Mouse (Mus musculus): Measurements from ENCODE around the gene Crnkl1. TPM values are rescaled to one million over a fixed set of nuclear protein-coding genes. Genes with fewer than 3 reads are reported as not detected.

The Crnkl1 gene
- polyA plus RNA-seq, 1 experiment, result 10.0 TPM

DNA sequence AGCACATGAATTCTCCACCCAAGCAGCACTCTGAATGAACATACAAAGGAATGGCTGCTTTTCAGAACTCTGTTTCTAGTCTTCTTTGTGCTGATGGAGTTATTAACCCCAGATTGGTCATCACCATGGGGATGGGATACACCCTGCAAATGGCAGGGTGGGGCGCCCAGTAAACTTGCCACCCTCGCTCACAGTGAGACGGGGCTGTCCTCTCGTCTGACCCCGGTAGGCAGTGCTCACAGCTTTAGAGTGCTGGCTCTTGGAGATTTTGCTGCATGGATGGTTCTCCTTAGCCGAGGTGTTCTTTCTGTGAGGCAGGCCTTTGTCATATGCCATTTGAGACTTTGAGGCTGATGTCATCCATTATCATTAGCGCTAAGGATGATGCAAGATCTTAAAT is 23.7 kb upstream of the Crnkl1 start:
- Histone ChIP-seq H3K4me3 (ENCODE audit: insufficient read depth, low read length) (no peak overlapping the region), H3K27ac (ENCODE audit: insufficient read depth, low read length) (no peak overlapping the region), H3K4me1 (ENCODE audit: control insufficient read depth, insufficient read depth, low read length) (no peaks in the 10 kb centered on the region)
- TF ChIP-seq CTCF (IDR thresholded peaks at IDR 0.05; ENCODE audit: extremely low read depth, insufficient read depth, low read length) (no peak), POLR2A (IDR thresholded peaks at IDR 0.05; ENCODE audit: extremely low read depth, insufficient read depth, low read length) (no peak)

- Histone ChIP-seq H3K4me1 (ENCODE audit: control insufficient read depth, insufficient read depth, low read length) (no peaks in the 10 kb centered on the region), H3K27ac (ENCODE audit: insufficient read depth, low read length) (no peak overlapping the region), H3K4me3 (ENCODE audit: insufficient read depth, low read length) (no peak overlapping the region)
- TF ChIP-seq CTCF (IDR thresholded peaks at IDR 0.05; ENCODE audit: extremely low read depth, insufficient read depth, low read length) (no peak), POLR2A (IDR thresholded peaks at IDR 0.05; ENCODE audit: extremely low read depth, insufficient read depth, low read length) (no peak)
These were observed 23.3 kb upstream of the Crnkl1 start for GRCm38 (mm10) chr2:145958097-145958496.

GRCm38 (mm10) chr2:145957450-145957849 is 22.6 kb upstream of the Crnkl1 start:
- Histone ChIP-seq H3K27ac (ENCODE audit: insufficient read depth, low read length) (no peak overlapping the region), H3K4me3 (ENCODE audit: insufficient read depth, low read length) (no peak overlapping the region), H3K4me1 (ENCODE audit: control insufficient read depth, insufficient read depth, low read length) (no peaks in the 10 kb centered on the region)
- TF ChIP-seq CTCF (IDR thresholded peaks at IDR 0.05; ENCODE audit: extremely low read depth, insufficient read depth, low read length), result peak; percentile 60; the same call in 1 of the 2 replicates
- TF ChIP-seq POLR2A (IDR thresholded peaks at IDR 0.05; ENCODE audit: extremely low read depth, insufficient read depth, low read length), result no peak

GRCm38 (mm10) chr2:145956318-145956717 is 21.5 kb upstream of the Crnkl1 start:
- Histone ChIP-seq H3K4me1 (ENCODE audit: control insufficient read depth, insufficient read depth, low read length) (no peaks in the 10 kb centered on the region), H3K4me3 (ENCODE audit: insufficient read depth, low read length) (no peak overlapping the region), H3K27ac (ENCODE audit: insufficient read depth, low read length) (no peak overlapping the region)
- TF ChIP-seq CTCF (IDR thresholded peaks at IDR 0.05; ENCODE audit: extremely low read depth, insufficient read depth, low read length), result no peak
- no peak for TF ChIP-seq POLR2A (IDR thresholded peaks at IDR 0.05; ENCODE audit: extremely low read depth, insufficient read depth, low read length)

GRCm38 (mm10) chr2:145955844-145956243 is 21.0 kb upstream of the Crnkl1 start:
- Histone ChIP-seq H3K27ac (ENCODE audit: insufficient read depth, low read length) (no peak overlapping the region), H3K4me1 (ENCODE audit: control insufficient read depth, insufficient read depth, low read length) (no peaks in the 10 kb centered on the region), H3K4me3 (ENCODE audit: insufficient read depth, low read length) (no peak overlapping the region)
- TF ChIP-seq POLR2A (IDR thresholded peaks at IDR 0.05; ENCODE audit: extremely low read depth, insufficient read depth, low read length) (no peak), CTCF (IDR thresholded peaks at IDR 0.05; ENCODE audit: extremely low read depth, insufficient read depth, low read length) (no peak)

DNA sequence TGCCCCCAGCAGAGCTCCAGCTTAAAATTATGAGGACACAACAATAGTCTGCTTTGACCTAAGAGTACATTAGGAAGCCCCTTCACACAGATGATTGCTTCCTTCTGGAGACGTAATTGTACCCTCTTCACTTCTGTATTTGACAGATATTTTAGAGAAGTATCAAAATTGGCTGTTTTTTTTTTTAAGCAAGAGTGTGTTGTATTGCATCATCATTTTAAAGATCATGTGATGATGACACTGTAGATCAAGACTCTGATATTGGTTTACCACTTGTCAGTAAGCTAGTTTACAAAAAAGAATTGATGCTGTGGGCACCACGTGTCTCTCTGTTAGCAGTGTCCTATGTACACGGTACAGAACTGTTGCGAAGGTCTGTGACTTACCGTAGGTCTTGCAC is 17.9 kb upstream of the Crnkl1 start:
- no peak overlapping the region for H3K4me3 ChIP-seq (ENCODE audit: insufficient read depth, low read length)
- H3K27ac ChIP-seq (ENCODE audit: insufficient read depth, low read length), result no peak overlapping the region
- H3K4me1 ChIP-seq (ENCODE audit: control insufficient read depth, insufficient read depth, low read length), result no peaks in the 10 kb centered on the region
- no peak for TF ChIP-seq CTCF (IDR thresholded peaks at IDR 0.05; ENCODE audit: extremely low read depth, insufficient read depth, low read length)
- TF ChIP-seq POLR2A (IDR thresholded peaks at IDR 0.05; ENCODE audit: extremely low read depth, insufficient read depth, low read length), result no peak

DNA sequence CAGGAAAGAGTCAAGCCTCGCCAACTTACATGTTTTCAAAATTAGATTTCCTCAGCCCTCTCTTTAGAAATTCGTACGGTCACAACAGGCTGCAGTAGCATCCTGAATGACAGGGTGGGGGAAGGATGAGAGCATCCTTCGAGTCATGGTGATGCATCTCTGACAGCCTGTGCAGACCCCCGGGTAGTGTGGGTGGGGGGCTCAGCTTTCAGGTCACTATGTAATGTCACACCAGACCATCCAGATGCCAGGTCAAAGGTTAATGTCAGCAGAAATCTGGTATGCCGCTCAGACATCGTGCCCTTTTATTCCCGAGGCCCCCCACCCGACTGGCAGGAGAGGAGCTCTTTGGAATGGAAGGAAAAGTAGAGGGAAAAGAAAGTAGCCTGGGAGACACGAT is 15.4 kb upstream of the Crnkl1 start:
- no peak for TF ChIP-seq POLR2A (IDR thresholded peaks at IDR 0.05; ENCODE audit: extremely low read depth, insufficient read depth, low read length)
- no peak for TF ChIP-seq CTCF (IDR thresholded peaks at IDR 0.05; ENCODE audit: extremely low read depth, insufficient read depth, low read length)
- Histone ChIP-seq H3K4me3 (ENCODE audit: insufficient read depth, low read length) (no peak overlapping the region), H3K4me1 (ENCODE audit: control insufficient read depth, insufficient read depth, low read length) (no peaks in the 10 kb centered on the region), H3K27ac (ENCODE audit: insufficient read depth, low read length) (no peak overlapping the region)

DNA sequence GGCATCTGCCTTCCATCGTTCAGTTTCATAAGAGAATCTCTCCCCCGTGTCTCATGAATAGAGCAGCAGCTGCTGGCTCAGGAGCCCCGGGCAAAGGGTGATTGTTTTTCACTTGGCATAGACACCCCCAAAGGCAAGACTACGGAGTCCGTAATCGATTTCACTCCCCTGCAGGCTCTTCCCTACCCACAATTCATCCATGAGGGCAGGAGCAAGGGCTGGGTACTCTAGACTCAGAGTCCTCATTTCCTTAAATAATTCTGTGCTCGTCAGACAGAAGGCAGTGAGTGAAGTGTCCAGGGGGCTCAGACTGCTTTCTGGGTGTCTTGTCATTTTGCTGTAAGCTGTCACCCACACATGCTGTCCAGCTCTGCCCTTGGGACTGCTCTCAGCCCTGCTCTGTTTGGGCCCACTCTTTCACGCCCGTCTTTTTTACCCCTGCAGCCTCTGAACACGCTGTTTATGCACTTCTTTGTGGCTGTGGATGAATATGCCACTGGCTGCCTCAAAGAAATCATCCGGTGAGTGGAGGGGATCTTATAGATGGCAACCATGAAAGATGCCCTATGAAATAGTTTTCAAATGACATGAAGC is 14.8 kb upstream of the Crnkl1 start:
- Histone ChIP-seq H3K4me1 (ENCODE audit: control insufficient read depth, insufficient read depth, low read length) (no peaks in the 10 kb centered on the region), H3K27ac (ENCODE audit: insufficient read depth, low read length) (no peak overlapping the region), H3K4me3 (ENCODE audit: insufficient read depth, low read length) (no peak overlapping the region)
- TF ChIP-seq POLR2A (IDR thresholded peaks at IDR 0.05; ENCODE audit: extremely low read depth, insufficient read depth, low read length) (no peak), CTCF (IDR thresholded peaks at IDR 0.05; ENCODE audit: extremely low read depth, insufficient read depth, low read length) (no peak)

- no peak for TF ChIP-seq CTCF (IDR thresholded peaks at IDR 0.05; ENCODE audit: extremely low read depth, insufficient read depth, low read length)
- TF ChIP-seq POLR2A (IDR thresholded peaks at IDR 0.05; ENCODE audit: extremely low read depth, insufficient read depth, low read length), result no peak
- Histone ChIP-seq H3K27ac (ENCODE audit: insufficient read depth, low read length) (no peak overlapping the region), H3K4me1 (ENCODE audit: control insufficient read depth, insufficient read depth, low read length) (no peaks in the 10 kb centered on the region), H3K4me3 (ENCODE audit: insufficient read depth, low read length) (no peak overlapping the region)
These were observed 13.7 kb upstream of the Crnkl1 start for GRCm38 (mm10) chr2:145948402-145948954.

DNA sequence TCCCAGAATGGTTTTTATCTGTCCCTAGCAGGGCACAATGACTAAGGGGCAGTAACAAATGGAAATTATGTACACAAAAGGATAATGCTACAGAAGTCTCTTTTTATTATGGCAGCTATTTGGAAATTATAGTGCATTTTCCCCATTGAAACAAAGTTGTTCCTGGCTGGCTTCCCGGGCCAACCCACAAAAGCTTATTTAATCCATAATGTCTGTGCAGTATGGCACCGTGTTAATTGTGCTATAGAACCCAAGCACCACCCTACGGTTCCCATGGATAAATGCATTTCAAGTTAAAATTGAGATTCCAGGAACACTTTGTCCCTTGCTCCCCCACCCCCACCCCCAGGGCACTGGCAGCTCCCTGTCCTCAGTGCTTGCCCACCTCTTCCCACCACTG is 9.5 kb upstream of the Crnkl1 start:
- no peak overlapping the region for H3K27ac ChIP-seq (ENCODE audit: insufficient read depth, low read length)
- no peak overlapping the region for H3K4me3 ChIP-seq (ENCODE audit: insufficient read depth, low read length)
- no peaks in the 10 kb centered on the region for H3K4me1 ChIP-seq (ENCODE audit: control insufficient read depth, insufficient read depth, low read length)
- TF ChIP-seq POLR2A (IDR thresholded peaks at IDR 0.05; ENCODE audit: extremely low read depth, insufficient read depth, low read length) (no peak), CTCF (IDR thresholded peaks at IDR 0.05; ENCODE audit: extremely low read depth, insufficient read depth, low read length) (no peak)
